Comparison of ENCODE assay signal across 8 mouse cellular contexts in genomic region chr12:36380806-36381205, GRCm38 (mm10). TPM values are rescaled to one million over a fixed set of nuclear protein-coding genes. Genes with fewer than 3 reads are reported as not detected.
A peak's percentile ranks its signal among the peaks of the same experiment; 100 is the strongest.
DNase-seq lines count a peak whose midpoint lies in the region; ATAC-seq and TF ChIP-seq lines count a peak whose summit lies in the region.

No protein-coding gene starts in this region.

- H3K4me3 ChIP-seq in heart, embryonic 11.5 days (ENCODE audit: low read depth, low read length) = peak overlapping the region; percentile 58; the same call in 1 of the 2 replicates
- no peak overlapping the region; the same call in 1 of the 2 replicates for H3K4me3 ChIP-seq in hindbrain, embryonic 10.5 days
- H3K4me3 ChIP-seq in liver, postnatal 0 days (ENCODE audit: low read depth, low read length) = no peak overlapping the region; the same call in 1 of the 2 replicates

- no peak overlapping the region for H3K27ac ChIP-seq in heart, embryonic 11.5 days (ENCODE audit: low read depth, low read length)
- H3K27ac ChIP-seq in hindbrain, embryonic 10.5 days = no peak overlapping the region
- H3K27ac ChIP-seq in liver, postnatal 0 days (ENCODE audit: low read depth) = no peak overlapping the region

- no peaks in the 10 kb centered on the region for H3K36me3 ChIP-seq in heart, embryonic 11.5 days (ENCODE audit: control insufficient read depth, insufficient read depth, low read length)
- H3K36me3 ChIP-seq in hindbrain, embryonic 10.5 days = no peaks in the 10 kb centered on the region
- H3K36me3 ChIP-seq in liver, postnatal 0 days (replicated peaks; ENCODE audit: insufficient read depth, low read length) = no peaks in the 10 kb centered on the region

- intact Hi-C loops in left cerebral cortex, postnatal 10 days (cut with DNase I) = no loop called here

- no peaks in the 10 kb centered on the region for H3K9me3 ChIP-seq in heart, embryonic 11.5 days (replicated peaks; ENCODE audit: control insufficient read depth, low read length)
- no peaks in the 10 kb centered on the region for H3K9me3 ChIP-seq in hindbrain, embryonic 10.5 days
- no peaks in the 10 kb centered on the region for H3K9me3 ChIP-seq in liver, postnatal 0 days (ENCODE audit: low read length)

- no peaks in the 10 kb centered on the region for H3K27me3 ChIP-seq in heart, embryonic 11.5 days (ENCODE audit: control insufficient read depth, insufficient read depth, low read length)
- no peaks in the 10 kb centered on the region for H3K27me3 ChIP-seq in hindbrain, embryonic 10.5 days (ENCODE audit: insufficient read depth, poor library complexity, severe bottlenecking)
- no peaks in the 10 kb centered on the region for H3K27me3 ChIP-seq in liver, postnatal 0 days (ENCODE audit: insufficient read depth, low read length)

- no peak for ATAC-seq in heart, embryonic 11.5 days (replicated peaks; ENCODE audit: insufficient number of reproducible peaks, low FRiP score, low TSS enrichment)
- ATAC-seq in liver, postnatal 0 days = no peak

- no peak for DNase-seq in heart, adult 8-10 months (ENCODE audit: low spot score)
- peak; percentile 3 for DNase-seq in R1 (ENCODE audit: low read depth, low spot score)
- peak; percentile 9 for DNase-seq in hindbrain, embryonic 10.5 days (ENCODE audit: low spot score)
- no peak for DNase-seq in liver, postnatal 0 days
- DNase-seq in layer of hippocampus, adult 9-11 months = no peak
- no peak for DNase-seq in gastrocnemius, postnatal 10 days
- DNase-seq in left cerebral cortex, postnatal 10 days (ENCODE audit: extremely low spot score in 1 of 2, low spot score in 2 of 2) = no peak

- WGBS in heart, embryonic 11.5 days (ENCODE audit: insufficient replicate concordance) = 71% methylated on average over 5 of the region's 5 CpGs
- 59% methylated on average over 5 of the region's 5 CpGs for WGBS in hindbrain, embryonic 10.5 days
- WGBS in liver, postnatal 0 days (ENCODE audit: insufficient replicate concordance) = 62% methylated on average over 5 of the region's 5 CpGs

- H3K4me1 ChIP-seq in heart, embryonic 11.5 days (ENCODE audit: control insufficient read depth, insufficient read depth, low read length) = 0 out of 2 replicates have a peak, but pooled peaks cover 3% of the 10 kb centered on the region
- H3K4me1 ChIP-seq in hindbrain, embryonic 10.5 days (replicated peaks) = peaks cover 30% of the 10 kb centered on the region
- H3K4me1 ChIP-seq in liver, postnatal 0 days (ENCODE audit: insufficient read depth) = peaks cover 7% of the 10 kb centered on the region

- H3K4me2 ChIP-seq in heart, embryonic 11.5 days = peak overlapping the region; percentile 61
- H3K4me2 ChIP-seq in liver, postnatal 0 days (ENCODE audit: low read depth, low read length) = peak overlapping the region; percentile 90

- H3K9ac ChIP-seq in heart, embryonic 11.5 days (ENCODE audit: low read depth, low read length) = no peak overlapping the region
- peak overlapping the region; percentile 94 for H3K9ac ChIP-seq in liver, postnatal 0 days (replicated peaks)

- no peak for TF ChIP-seq CTCF in liver, postnatal 0 days (IDR thresholded peaks at IDR 0.05; ENCODE audit: low read depth)

- no peak for TF ChIP-seq EP300 in liver, postnatal 0 days (IDR thresholded peaks at IDR 0.05; ENCODE audit: low read depth)

RNA-seq across cellular contexts. Expression of gene Ispd, which starts 0.4 kb away (rescaled TPM):
- polyA plus RNA-seq in heart, embryonic 11.5 days (2014; fragmentation: Nextera tagmentation; extraction: Ambion mirVana) = 10.6 and 11.6 TPM in 2 replicates
- total RNA-seq in heart, adult 8-10 months (2022) = 1 to 10 TPM; 4.0 to 5.7 (median 4.9) TPM
- 9.0 and 9.9 TPM in 2 replicates for polyA plus RNA-seq in hindbrain, embryonic 10.5 days (2016; fragmentation: Nextera tagmentation; extraction: Ambion mirVana)
- polyA plus RNA-seq in liver, postnatal 0 days (2015; fragmentation: Nextera tagmentation; extraction: Ambion mirVana) = 2.0 and 2.1 TPM in 2 replicates
- total RNA-seq in gastrocnemius, postnatal 10 days (2021) = 1 to 10 TPM; 8.9 to 9.4 TPM
- 10 to 100 TPM; 10.7 to 14.4 TPM for total RNA-seq in left cerebral cortex, postnatal 10 days (2021)

RNA-seq across cellular contexts. Expression of gene D630036H23Rik, which starts 1.2 kb away (rescaled TPM):
- 1.6 and 1.9 TPM in 2 replicates for polyA plus RNA-seq in heart, embryonic 11.5 days (2014; fragmentation: Nextera tagmentation; extraction: Ambion mirVana)
- 1 to 10 TPM in 2 of 4 experiments, under 1 TPM in 2; 0.60 to 2.7 (median 1.3) TPM for total RNA-seq in heart, adult 8-10 months (2022)
- 0.93 and 1.3 TPM in 2 replicates for polyA plus RNA-seq in hindbrain, embryonic 10.5 days (2016; fragmentation: Nextera tagmentation; extraction: Ambion mirVana)
- 1.5 and 1.6 TPM in 2 replicates for polyA plus RNA-seq in liver, postnatal 0 days (2015; fragmentation: Nextera tagmentation; extraction: Ambion mirVana)
- 1 to 10 TPM; 1.0 to 1.5 TPM for total RNA-seq in gastrocnemius, postnatal 10 days (2021)
- total RNA-seq in left cerebral cortex, postnatal 10 days (2021) = 1 to 10 TPM; 1.6 to 2.5 TPM

Comparison
In these comparisons a context has a peak if more than half of its experiments do, and no peak if none do; other contexts are left out.
1. DNase-seq: peak in R1 (single experiment) and hindbrain, embryonic 10.5 days (single experiment); none in heart, adult 8-10 months (single experiment), liver, postnatal 0 days (single experiment), layer of hippocampus, adult 9-11 months (single experiment), gastrocnemius, postnatal 10 days (single experiment) and left cerebral cortex, postnatal 10 days (0 of 2).